Mouse (Mus musculus) C2C12 (cell line): ENCODE data around the gene Itgb7. TPM values are rescaled to one million over a fixed set of nuclear protein-coding genes. Genes with fewer than 3 reads are reported as not detected.
A peak's percentile ranks its signal among the peaks of the same experiment; 100 is the strongest.

Source experiments
- H3K27me3 ChIP-seq: one replicate; pipeline ENCODE4 v1.6.1; 2011; ENCODE audit not compliant: control insufficient read depth, insufficient read depth, insufficient read length
- H3K36me3 ChIP-seq: one replicate; pipeline ENCODE4 v1.6.1; 2011; ENCODE audit not compliant: control insufficient read depth, insufficient read depth
- H3K4me3 ChIP-seq: one replicate; pipeline ENCODE4 v1.5.1; 2011; ENCODE audit warnings: mild to moderate bottlenecking, control low read depth; ENCODE audit not compliant: poor library complexity, insufficient read depth, severe bottlenecking
- H3K79me2 ChIP-seq: one replicate; pipeline ENCODE4 v1.6.1; 2011; ENCODE audit not compliant: control insufficient read depth, insufficient read depth
- H3K79me3 ChIP-seq: one replicate; pipeline ENCODE4 v1.6.1; 2011; ENCODE audit warnings: low read depth, control low read depth
- H3ac ChIP-seq: one replicate; pipeline ENCODE3; 2011; ENCODE audit warnings: low read depth; ENCODE audit not compliant: control insufficient read depth, insufficient read length
- CEBPB ChIP-seq: IDR thresholded peaks from one replicate; pipeline ENCODE4 v1.6.1; 2011; ENCODE audit warnings: low read depth, mild to moderate bottlenecking, control low read depth, moderate library complexity
- CTCF ChIP-seq: IDR thresholded peaks from one replicate; pipeline ENCODE4 v1.5.1; 2011; ENCODE audit not compliant: control insufficient read depth, insufficient read depth, insufficient read length
- FOSL1 ChIP-seq: IDR thresholded peaks from one replicate; pipeline ENCODE4 v1.8.0; 2011; ENCODE audit warnings: mild to moderate bottlenecking, low read length; ENCODE audit not compliant: poor library complexity, insufficient read depth, severe bottlenecking
- MAX ChIP-seq: IDR thresholded peaks from one replicate; pipeline ENCODE4 v1.6.1; 2011; ENCODE audit warnings: mild to moderate bottlenecking, control low read depth
- MYOD1 ChIP-seq: IDR thresholded peaks from one replicate; pipeline ENCODE4 v1.6.1; 2011; ENCODE audit warnings: low read depth; ENCODE audit not compliant: control insufficient read depth, insufficient read length
- MYOG ChIP-seq: IDR thresholded peaks from one replicate; pipeline ENCODE4 v1.6.1; 2011; ENCODE audit not compliant: control insufficient read depth, insufficient read length; ENCODE audit errors: extremely low read depth
- USF1 ChIP-seq: IDR thresholded peaks from one replicate; pipeline ENCODE4 v1.6.1; 2011; ENCODE audit warnings: low read depth, mild to moderate bottlenecking, control low read depth, moderate library complexity
- polyA plus RNA-seq: library from polyadenylated mRNA; unstranded; fragments of >200 nt; fragmentation: generic; extraction: Trizol; gene quantifications from one replicate; pipeline ENCODE4 v1.2.1, GENCODE M21; 2012; ENCODE audit warnings: missing spikeins

Gene Itgb7
- polyA plus RNA-seq, 1 experiment: 58.8 TPM

GRCm38 (mm10) chr15:102262582-102262981 lies 30.8 kb upstream of the Itgb7 start:
- TF ChIP-seq MYOD1 (no peak), FOSL1 (no peak), USF1 (no peak), MYOG (no peak)
- Histone ChIP-seq H3K4me3 (no peak overlapping the region), H3K36me3 (no peaks in the 10 kb centered on the region), H3K27me3 (no peaks in the 10 kb centered on the region), H3ac (no peak overlapping the region), H3K79me2 (no peaks in the 10 kb centered on the region), H3K79me3 (no peaks in the 10 kb centered on the region)

GRCm38 (mm10) chr15:102258581-102259253 lies 27.0 kb upstream of the Itgb7 start:
- Histone ChIP-seq H3ac (peak overlapping the region; percentile 46), H3K4me3 (no peak overlapping the region), H3K79me3 (peaks cover 17% of the 10 kb centered on the region), H3K27me3 (no peaks in the 10 kb centered on the region), H3K36me3 (no peaks in the 10 kb centered on the region), H3K79me2 (peaks cover 28% of the 10 kb centered on the region)
- TF ChIP-seq MYOG: no peak
- TF ChIP-seq FOSL1: no peak
- no peak for TF ChIP-seq MYOD1
- no peak for TF ChIP-seq USF1
- no peak for TF ChIP-seq CTCF
- TF ChIP-seq CEBPB: no peak
- TF ChIP-seq MAX: no peak

GRCm38 (mm10) chr15:102258076-102258470 lies 26.3 kb upstream of the Itgb7 start:
- peaks cover 34% of the 10 kb centered on the region for H3K79me2 ChIP-seq
- H3ac ChIP-seq: peak overlapping the region; percentile 76
- H3K36me3 ChIP-seq: peaks cover 4% of the 10 kb centered on the region
- H3K27me3 ChIP-seq: no peaks in the 10 kb centered on the region
- peaks cover 17% of the 10 kb centered on the region for H3K79me3 ChIP-seq
- peak overlapping the region; percentile 89 for H3K4me3 ChIP-seq
- no peak for TF ChIP-seq MYOD1
- TF ChIP-seq MAX: peak; percentile 48
- no peak for TF ChIP-seq MYOG

- Histone ChIP-seq H3K79me2 (peaks cover 39% of the 10 kb centered on the region), H3ac (peak within 1 kb of the TSS; percentile 85), H3K27me3 (no peaks in the 10 kb centered on the region), H3K79me3 (peaks cover 17% of the 10 kb centered on the region), H3K4me3 (peak within 1 kb of the TSS; percentile 89), H3K36me3 (peaks cover 9% of the 10 kb centered on the region)
- peak; percentile 86 for TF ChIP-seq USF1
- TF ChIP-seq FOSL1: no peak
These were observed 25.7 kb upstream of the Itgb7 start, which contains the start of gene Rarg for GRCm38 (mm10) chr15:102257202-102258075. Gene Rarg (minus strand): TSS chr15:102257517.

GRCm38 (mm10) chr15:102256431-102257201 lies 24.9 kb upstream of the Itgb7 start:
- H3K27me3 ChIP-seq: no peaks in the 10 kb centered on the region
- H3K79me3 ChIP-seq: peaks cover 17% of the 10 kb centered on the region
- TF ChIP-seq FOSL1 (no peak), MAX (no peak), MYOG (no peak), CTCF (no peak), MYOD1 (no peak), CEBPB (no peak)
- peaks cover 18% of the 10 kb centered on the region for H3K36me3 ChIP-seq
- peak overlapping the region; percentile 89 for H3K4me3 ChIP-seq
- peak overlapping the region; percentile 85 for H3ac ChIP-seq
- peaks cover 47% of the 10 kb centered on the region for H3K79me2 ChIP-seq
